Mouse (Mus musculus): ENCODE measurements at regions not wholly inside any gene's neighbourhood (a gene's known extent, or its start where the extent isn't known, plus 50 kb on each side); places are given as distances from the start of the nearest gene placed in this dataset.

GRCm38 (mm10) chr8:11909146-11909545 is 68.9 kb downstream of the Tex29 start:
- ATAC-seq (replicated peaks; ENCODE audit: poor library complexity), result no peak

- ATAC-seq (replicated peaks; ENCODE audit: poor library complexity), result no peak
These were observed 71.6 kb downstream of the Tex29 start for GRCm38 (mm10) chr8:11911639-11912450.

GRCm38 (mm10) chr8:11912451-11913128 is 72.3 kb downstream of the Tex29 start:
- no peak for ATAC-seq (replicated peaks; ENCODE audit: poor library complexity)

GRCm38 (mm10) chr8:11913129-11913900 is 73.0 kb downstream of the Tex29 start:
- no peak for ATAC-seq (replicated peaks; ENCODE audit: poor library complexity)

GRCm38 (mm10) chr8:11914131-11914530 is 73.9 kb downstream of the Tex29 start:
- ATAC-seq (replicated peaks; ENCODE audit: poor library complexity), result no peak

GRCm38 (mm10) chr8:11914681-11915474 is 74.6 kb downstream of the Tex29 start:
- no peak for ATAC-seq (replicated peaks; ENCODE audit: poor library complexity)

GRCm38 (mm10) chr8:11915721-11916120 is 75.4 kb downstream of the Tex29 start:
- no peak for ATAC-seq (replicated peaks; ENCODE audit: poor library complexity)

- no peak for ATAC-seq (replicated peaks; ENCODE audit: poor library complexity)
These were observed 79.6 kb downstream of the Tex29 start for GRCm38 (mm10) chr8:11919876-11920275.

GRCm38 (mm10) chr8:11923115-11923514 is 82.8 kb downstream of the Tex29 start:
- no peak for ATAC-seq (replicated peaks; ENCODE audit: poor library complexity)

GRCm38 (mm10) chr8:11924165-11924564 is 83.9 kb downstream of the Tex29 start:
- peak; percentile 86 for ATAC-seq (replicated peaks; ENCODE audit: poor library complexity)

GRCm38 (mm10) chr8:11942892-11943332 is 102.6 kb downstream of the Tex29 start:
- peak; percentile 89 for ATAC-seq (replicated peaks; ENCODE audit: poor library complexity)

GRCm38 (mm10) chr8:11947766-11948165 is 107.5 kb downstream of the Tex29 start:
- no peak for ATAC-seq (replicated peaks; ENCODE audit: poor library complexity)

GRCm38 (mm10) chr8:11956268-11956667 is 116.0 kb downstream of the Tex29 start:
- no peak for ATAC-seq (replicated peaks; ENCODE audit: poor library complexity)

- peak; percentile 57 for ATAC-seq (replicated peaks; ENCODE audit: poor library complexity)
These were observed 116.9 kb downstream of the Tex29 start for GRCm38 (mm10) chr8:11957046-11957783.

- no peak for ATAC-seq (replicated peaks; ENCODE audit: poor library complexity)
These were observed 117.9 kb downstream of the Tex29 start for GRCm38 (mm10) chr8:11958176-11958575.

- no peak for ATAC-seq (replicated peaks; ENCODE audit: poor library complexity)
These were observed 119.2 kb downstream of the Tex29 start for GRCm38 (mm10) chr8:11959466-11959865.

GRCm38 (mm10) chr8:11963575-11963974 is 123.3 kb downstream of the Tex29 start:
- no peak for ATAC-seq (replicated peaks; ENCODE audit: poor library complexity)

GRCm38 (mm10) chr8:11967670-11968069 is 127.4 kb downstream of the Tex29 start:
- no peak for ATAC-seq (replicated peaks; ENCODE audit: poor library complexity)

GRCm38 (mm10) chr8:11970515-11970914 is 130.2 kb downstream of the Tex29 start:
- ATAC-seq (replicated peaks; ENCODE audit: poor library complexity), result no peak

GRCm38 (mm10) chr8:11973436-11973835 is 133.2 kb downstream of the Tex29 start:
- no peak for ATAC-seq (replicated peaks; ENCODE audit: poor library complexity)

All from megakaryocyte progenitor cell, adult 5-6 weeks (primary cell).